Mouse (Mus musculus) midbrain, postnatal 0 days (tissue): ENCODE results near the gene Avl9. TPM values are rescaled to one million over a fixed set of nuclear protein-coding genes. Genes with fewer than 3 reads are reported as not detected.
A peak's percentile ranks its signal among the peaks of the same experiment; 100 is the strongest.

Source experiments
- ATAC-seq: fragments of 200-750 bp; cut with Nextera tagmentation; 2 replicates; pipeline ENCODE4 v1.8.0; 2017; ENCODE audit warnings: moderate number of reproducible peaks, mild to moderate bottlenecking, moderate TSS enrichment, moderate library complexity; ENCODE audit not compliant: low FRiP score
- DNase-seq: peaks from one replicate; pipeline ENCODE4 v3.0.0-alpha.2; 2015; ENCODE audit warnings: low spot score
- H3K27ac ChIP-seq: fragments of 300-500 bp; sonication (generic); 2 replicates; pipeline ENCODE4 v1.5.1; 2014; ENCODE audit warnings: low read depth, mild to moderate bottlenecking, low read length, mixed read lengths
- H3K27me3 ChIP-seq: fragments of 300-500 bp; sonication (generic); 2 replicates; pipeline ENCODE4 v1.6.1; 2014; ENCODE audit warnings: low read length, control low read depth, mixed read lengths; ENCODE audit not compliant: insufficient read depth
- H3K36me3 ChIP-seq: fragments of 300-500 bp; sonication (generic); 2 replicates; pipeline ENCODE4 v1.6.1; 2014; ENCODE audit warnings: low read length, control low read depth, mixed read lengths; ENCODE audit not compliant: insufficient read depth
- H3K4me1 ChIP-seq: fragments of 300-500 bp; sonication (generic); 2 replicates; pipeline ENCODE4 v1.6.1; 2014; ENCODE audit warnings: mild to moderate bottlenecking, control low read depth, antibody characterized with exemption, low read length, mixed read lengths; ENCODE audit not compliant: insufficient read depth
- H3K4me2 ChIP-seq: fragments of 300-500 bp; sonication (generic); 2 replicates; pipeline ENCODE4 v1.6.1; 2014; ENCODE audit warnings: low read depth, mild to moderate bottlenecking, low read length, mixed read lengths; ENCODE audit not compliant: poor library complexity, severe bottlenecking
- H3K4me3 ChIP-seq: fragments of 300-500 bp; sonication (generic); 2 replicates; pipeline ENCODE4 v1.5.1; 2014; ENCODE audit warnings: low read depth, mild to moderate bottlenecking, low read length, moderate library complexity
- H3K9ac ChIP-seq: fragments of 300-500 bp; sonication (generic); replicated peaks from 2 replicates; pipeline ENCODE4 v1.6.1; 2014; ENCODE audit warnings: mild to moderate bottlenecking, low read length, moderate library complexity, mixed read lengths; ENCODE audit not compliant: poor library complexity, severe bottlenecking
- H3K9me3 ChIP-seq: fragments of 300-500 bp; sonication (generic); 2 replicates; pipeline ENCODE4 v1.6.1; 2016; ENCODE audit warnings: low read length, control low read depth
- CTCF ChIP-seq: IDR thresholded peaks from 2 replicates; pipeline ENCODE4 v1.5.1; 2016; ENCODE audit warnings: antibody characterized with exemption, mild to moderate bottlenecking
- WGBS: fragments of 180-500 bp; shearing (Covaris S2); extraction: QIAGEN DNeasy Blood & Tissue Kit; methylation state at CpG from one replicate; pipeline ENCODE4 v1.1.7; 2014; 5-methylcytosine and 5-hydroxymethylcytosine counted together
- polyA plus RNA-seq: library from polyadenylated mRNA; unstranded; fragments of >200 nt; fragmentation: Nextera tagmentation; extraction: Ambion mirVana; gene quantifications from 2 replicates; pipeline ENCODE4 v1.2.1, GENCODE M21; 2015
- total RNA-seq: library from RNA; depleted of rRNA; stranded (reverse); fragments of >200 nt; gene quantifications from 2 replicates; pipeline ENCODE4 v1.2.3, GENCODE M21; 2014; rRNA removed

The Avl9 gene
- total RNA-seq = 46.9 and 59.3 TPM in 2 replicates
- polyA plus RNA-seq = 15.6 and 19.7 TPM in 2 replicates

DNA sequence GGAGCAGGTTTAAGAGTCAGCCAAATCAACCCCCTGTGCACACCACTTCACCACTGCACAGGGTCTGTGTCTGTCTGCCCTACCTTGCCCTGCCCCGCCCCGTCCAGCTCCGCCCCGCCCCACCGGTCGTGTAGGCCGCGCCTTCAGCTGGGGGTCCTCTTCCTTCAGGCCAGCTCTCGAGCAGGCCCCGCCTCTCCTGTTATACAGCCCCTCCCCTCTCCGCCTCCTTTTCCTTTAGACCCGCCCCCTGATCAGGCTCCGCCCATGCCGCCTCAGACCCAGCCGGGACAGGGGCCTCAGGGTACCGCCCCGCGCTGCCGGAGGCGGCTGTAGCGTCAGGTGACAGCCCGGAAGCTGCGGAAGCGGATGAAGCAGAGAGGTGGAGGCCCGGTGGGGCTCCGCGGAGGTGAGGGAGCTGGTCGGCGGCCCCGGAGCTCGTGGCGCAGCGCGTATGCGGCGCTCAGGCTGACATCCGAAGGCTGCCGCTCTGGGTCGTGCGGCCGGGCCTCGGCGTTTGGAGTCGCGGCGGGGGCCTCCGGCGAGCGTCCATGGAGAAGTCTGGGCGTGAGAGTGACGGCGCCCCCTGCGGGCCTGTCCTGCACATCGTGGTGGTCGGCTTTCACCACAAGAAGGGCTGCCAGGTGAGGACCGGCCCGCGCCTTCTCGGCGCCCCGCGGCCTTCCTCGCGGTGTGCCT lies at the start of gene Avl9:
Avl9 (plus strand) TSS at position 326 of the 696 bp plus-strand sequence.
- Histone ChIP-seq H3K9me3 (no peaks in the 10 kb centered on the region), H3K27me3 (no peaks in the 10 kb centered on the region), H3K4me2 (peak within 1 kb of the TSS; percentile 62), H3K27ac (peak within 1 kb of the TSS; percentile 93), H3K4me1 (peaks cover 2% of the 10 kb centered on the region; the same call in 1 of the 2 replicates), H3K4me3 (peak within 1 kb of the TSS; percentile 82), H3K9ac (peak within 1 kb of the TSS; percentile 80), H3K36me3 (no peaks in the 10 kb centered on the region)
- under 1% methylated on average over 61 of the region's 64 CpGs for WGBS
- TF ChIP-seq CTCF = peak; percentile 73
- peak; percentile 96 for ATAC-seq
- peak; percentile 96 for DNase-seq

DNA sequence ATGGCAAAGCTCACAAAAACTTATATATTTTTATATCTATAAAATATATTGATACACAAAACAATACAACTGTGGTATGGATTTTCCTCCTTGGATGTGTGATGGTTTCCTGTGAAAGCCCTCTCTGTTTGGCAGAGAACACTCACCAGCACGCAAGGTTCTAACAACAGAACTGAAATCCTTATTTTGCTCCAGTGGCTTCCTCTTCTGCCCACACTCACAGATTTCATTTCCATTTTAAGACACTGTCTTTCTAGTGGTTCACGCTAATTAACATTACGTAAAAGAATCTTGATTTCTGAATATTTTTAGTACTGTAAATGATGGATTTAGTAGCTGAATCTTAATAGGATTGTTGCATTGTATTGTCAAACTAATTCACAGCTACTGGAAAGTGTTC lies 26.5 kb upstream of the Avl9 start:
- Histone ChIP-seq H3K27ac (no peak overlapping the region), H3K9ac (no peak overlapping the region), H3K36me3 (no peaks in the 10 kb centered on the region), H3K4me3 (no peak overlapping the region), H3K9me3 (no peaks in the 10 kb centered on the region), H3K4me1 (no peaks in the 10 kb centered on the region), H3K27me3 (no peaks in the 10 kb centered on the region), H3K4me2 (no peak overlapping the region)
- TF ChIP-seq CTCF = no peak
- 86% methylated on average over 3 of the region's 3 CpGs for WGBS
- DNase-seq (no peak), ATAC-seq (no peak)

GRCm38 (mm10) chr6:56691205-56691604 lies 23.5 kb upstream of the Avl9 start:
- TF ChIP-seq CTCF = peak; percentile 84

GRCm38 (mm10) chr6:56692445-56692844 lies 22.3 kb upstream of the Avl9 start:
- Histone ChIP-seq H3K4me2 (no peak overlapping the region), H3K9me3 (no peaks in the 10 kb centered on the region), H3K27ac (no peak overlapping the region), H3K36me3 (no peaks in the 10 kb centered on the region), H3K4me3 (no peak overlapping the region), H3K27me3 (no peaks in the 10 kb centered on the region), H3K4me1 (no peaks in the 10 kb centered on the region), H3K9ac (no peak overlapping the region)
- DNase-seq (no peak), ATAC-seq (no peak)
- WGBS = 47% methylated on average over 4 of the region's 4 CpGs
- no peak for TF ChIP-seq CTCF

More at GRCm38 (mm10) chr6:56691205-56691604, 23.5 kb upstream of the Avl9 start:
- no peak overlapping the region for H3K9ac ChIP-seq
- H3K36me3 ChIP-seq = no peaks in the 10 kb centered on the region
- H3K4me1 ChIP-seq = no peaks in the 10 kb centered on the region
- no peak overlapping the region for H3K27ac ChIP-seq
- H3K27me3 ChIP-seq = no peaks in the 10 kb centered on the region
- DNase-seq (peak; percentile 88), ATAC-seq (0 out of 2 replicates have a peak, but pooled peaks have one; percentile 13)
- no peaks in the 10 kb centered on the region for H3K9me3 ChIP-seq
- WGBS = 1% methylated on average over 2 of the region's 2 CpGs
- no peak overlapping the region for H3K4me3 ChIP-seq
- no peak overlapping the region for H3K4me2 ChIP-seq

DNA sequence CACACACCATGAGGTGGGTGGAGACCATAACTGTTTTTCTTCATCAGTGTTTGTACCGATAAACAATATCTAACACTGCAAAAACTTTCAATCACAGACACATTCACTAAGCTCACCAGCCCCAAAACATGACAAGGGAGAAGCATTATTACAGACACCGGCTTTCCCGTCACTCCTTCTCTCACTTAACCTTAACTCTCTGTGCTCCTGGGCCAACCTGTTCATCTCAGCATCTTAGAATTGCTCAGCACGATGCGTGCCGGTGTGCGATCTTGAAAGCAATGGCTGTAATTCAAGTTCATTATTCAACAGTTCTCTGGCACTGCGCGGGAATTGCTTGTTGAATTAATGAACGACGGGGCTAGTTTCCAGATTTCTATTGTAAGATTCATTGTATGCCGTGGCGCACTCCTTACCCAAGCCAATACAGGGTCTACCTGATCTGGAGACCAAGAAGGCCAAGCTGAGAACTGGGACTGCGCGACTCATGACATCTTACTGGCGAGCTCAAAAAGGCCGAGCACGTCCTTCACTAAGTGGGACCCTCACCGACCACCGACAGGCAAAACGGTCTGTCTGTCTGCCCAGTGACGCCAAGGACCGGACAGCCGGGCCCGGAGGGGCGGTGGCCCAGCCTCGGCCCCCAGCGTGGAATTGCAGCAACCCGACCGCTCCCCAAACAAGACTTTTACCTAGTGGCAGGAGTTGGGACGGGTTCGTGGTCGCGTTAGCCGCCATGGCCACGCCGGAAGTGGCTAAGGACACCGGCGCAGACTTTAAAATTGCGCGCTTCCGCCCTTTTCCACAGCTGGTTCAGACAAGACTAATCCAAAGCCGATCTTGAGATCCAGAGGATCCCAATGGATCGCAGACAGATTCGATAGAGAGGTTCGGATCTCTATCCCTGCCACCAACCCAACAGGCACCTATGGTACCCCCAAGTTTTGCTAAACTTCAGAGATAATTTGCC lies 10.5 kb upstream of the Avl9 start, which contains the start of gene Lsm5:
Lsm5 (minus strand) TSS at position 780 of the 970 bp plus-strand sequence.
- Histone ChIP-seq H3K27ac (0 out of 2 replicates have a peak within 1 kb of the TSS, but pooled peaks have one; percentile 38), H3K9ac (peak within 1 kb of the TSS; percentile 54)
- under 1% methylated on average over 46 of the region's 46 CpGs for WGBS

More for the DNA sequence above, 10.5 kb upstream of the Avl9 start, which contains the start of gene Lsm5:
- DNase-seq (peak; percentile 96), ATAC-seq (peak; percentile 91)
- peak within 1 kb of the TSS; percentile 56 for H3K4me3 ChIP-seq
- H3K27me3 ChIP-seq = no peaks in the 10 kb centered on the region
- H3K36me3 ChIP-seq = no peaks in the 10 kb centered on the region
- H3K4me1 ChIP-seq = no peaks in the 10 kb centered on the region
- no peaks in the 10 kb centered on the region for H3K9me3 ChIP-seq
- no peak; the same call in 1 of the 2 replicates for TF ChIP-seq CTCF
- peak within 1 kb of the TSS; percentile 59 for H3K4me2 ChIP-seq
